Mouse (Mus musculus) myocyte (in vitro differentiated cells): ENCODE data around the gene Ercc4. TPM values are rescaled to one million over a fixed set of nuclear protein-coding genes. Genes with fewer than 3 reads are reported as not detected.
A peak's percentile ranks its signal among the peaks of the same experiment; 100 is the strongest.

Experiments
- H3K27me3 ChIP-seq: one replicate; pipeline ENCODE4 v1.6.1; 2011; ENCODE audit not compliant: control insufficient read depth, insufficient read depth, insufficient read length
- H3K36me3 ChIP-seq: one replicate; pipeline ENCODE4 v1.6.1; 2011; ENCODE audit not compliant: control insufficient read depth, insufficient read depth
- H3K4me2 ChIP-seq: one replicate; pipeline ENCODE4 v1.6.1; 2011; ENCODE audit warnings: low read depth, control low read depth
- H3K4me3 ChIP-seq: one replicate; pipeline ENCODE4 v1.5.1; 2011; ENCODE audit warnings: mild to moderate bottlenecking, control low read depth, moderate library complexity
- H3K79me2 ChIP-seq: one replicate; pipeline ENCODE4 v1.6.1; 2011; ENCODE audit not compliant: control insufficient read depth, insufficient read depth
- H3ac ChIP-seq: one replicate; pipeline ENCODE4 v1.6.1; 2011; ENCODE audit not compliant: control insufficient read depth, insufficient read length
- CEBPB ChIP-seq: IDR thresholded peaks from 2 replicates; pipeline ENCODE4 v1.6.1; 2011; ENCODE audit warnings: mild to moderate bottlenecking, moderate library complexity; ENCODE audit not compliant: poor library complexity, insufficient read depth, severe bottlenecking
- E2F4 ChIP-seq: IDR thresholded peaks from one replicate; pipeline ENCODE4 v1.6.1; 2011; ENCODE audit warnings: mild to moderate bottlenecking, control low read depth, moderate library complexity; ENCODE audit not compliant: insufficient read depth
- MAX ChIP-seq: IDR thresholded peaks from one replicate; pipeline ENCODE4 v1.6.1; 2011; ENCODE audit warnings: low read depth, mild to moderate bottlenecking, control low read depth
- MYOD1 ChIP-seq, 3 experiments: IDR thresholded peaks; one replicate each; pipeline ENCODE4 v1.6.1; 2011; ENCODE audit warnings: control low read depth in 2 of 3, low read depth in 2 of 3, mild to moderate bottlenecking in 2 of 3, moderate library complexity in 1 of 3; ENCODE audit not compliant: insufficient read length in 2 of 3, control insufficient read depth in 1 of 3
- MYOG ChIP-seq, 3 experiments: IDR thresholded peaks; one replicate each; pipeline ENCODE4 v1.6.1; 2011; ENCODE audit warnings: control low read depth in 2 of 3, low read depth in 2 of 3, mild to moderate bottlenecking in 2 of 3; ENCODE audit not compliant: insufficient read length in 2 of 3, control insufficient read depth in 1 of 3, insufficient read depth in 1 of 3
- POLR2A ChIP-seq: IDR thresholded peaks from one replicate; pipeline ENCODE4 v1.6.1; 2011; ENCODE audit warnings: low read depth, mild to moderate bottlenecking, control low read depth, moderate library complexity; ENCODE audit not compliant: insufficient read length
- POLR2AphosphoS2 ChIP-seq: IDR thresholded peaks from one replicate; pipeline ENCODE4 v1.6.1; 2011; ENCODE audit warnings: low read depth, control low read depth; ENCODE audit not compliant: insufficient read length
- REST ChIP-seq: IDR thresholded peaks from one replicate; pipeline ENCODE4 v1.6.1; 2011; ENCODE audit warnings: mild to moderate bottlenecking, control low read depth, moderate library complexity; ENCODE audit not compliant: insufficient read depth, insufficient read length
- SRF ChIP-seq: IDR thresholded peaks from one replicate; pipeline ENCODE4 v1.6.1; 2011; ENCODE audit warnings: low read depth; ENCODE audit not compliant: control insufficient read depth, insufficient read length
- TCF12 ChIP-seq: IDR thresholded peaks from one replicate; pipeline ENCODE4 v1.6.1; 2011; ENCODE audit warnings: mild to moderate bottlenecking, control low read depth; ENCODE audit not compliant: poor library complexity, insufficient read depth, severe bottlenecking
- TCF3 ChIP-seq: IDR thresholded peaks from one replicate; pipeline ENCODE4 v1.6.1; 2011; ENCODE audit warnings: low read depth, control low read depth; ENCODE audit not compliant: insufficient read length
- USF1 ChIP-seq: IDR thresholded peaks from one replicate; pipeline ENCODE4 v1.6.1; 2011; ENCODE audit warnings: low read depth, mild to moderate bottlenecking, control low read depth, moderate library complexity
- polyA plus RNA-seq: library from polyadenylated mRNA; unstranded; fragments of >200 nt; fragmentation: generic; extraction: Trizol; gene quantifications from one replicate; pipeline ENCODE4 v1.2.1, GENCODE M21; 2012; ENCODE audit warnings: missing spikeins

Gene Ercc4
- polyA plus RNA-seq, 1 experiment = 6.1 TPM

GRCm38 (mm10) chr16:13153215-13153614 lies 43.7 kb downstream of the Ercc4 start:
- Histone ChIP-seq H3K4me2 (no peak overlapping the region), H3K4me3 (no peak overlapping the region), H3K36me3 (no peaks in the 10 kb centered on the region), H3ac (no peak overlapping the region), H3K27me3 (no peaks in the 10 kb centered on the region), H3K79me2 (no peaks in the 10 kb centered on the region)
- no peak for TF ChIP-seq MAX
- TF ChIP-seq CEBPB = no peak
- no peak for TF ChIP-seq POLR2AphosphoS2

- H3ac ChIP-seq = no peak overlapping the region
- H3K36me3 ChIP-seq = no peaks in the 10 kb centered on the region
- no peak overlapping the region for H3K4me2 ChIP-seq
- no peaks in the 10 kb centered on the region for H3K79me2 ChIP-seq
- TF ChIP-seq MYOD1 (IDR thresholded peaks at IDR 0.05; ENCODE audit: control insufficient read depth in 1 of 3, insufficient read length in 2 of 3, low read depth in 2 of 3) = no peak
- TF ChIP-seq MYOG (IDR thresholded peaks at IDR 0.05; ENCODE audit: control insufficient read depth in 1 of 3, insufficient read depth in 1 of 3, insufficient read length in 2 of 3, low read depth in 2 of 3) = no peak
- TF ChIP-seq CEBPB = no peak
- TF ChIP-seq TCF3 = no peak
- no peak for TF ChIP-seq E2F4
- TF ChIP-seq REST = no peak
- no peak for TF ChIP-seq TCF12
- TF ChIP-seq SRF = no peak
- H3K27me3 ChIP-seq = no peaks in the 10 kb centered on the region
- H3K4me3 ChIP-seq = no peak overlapping the region
These were observed 44.9 kb downstream of the Ercc4 start for GRCm38 (mm10) chr16:13154352-13154751.

DNA sequence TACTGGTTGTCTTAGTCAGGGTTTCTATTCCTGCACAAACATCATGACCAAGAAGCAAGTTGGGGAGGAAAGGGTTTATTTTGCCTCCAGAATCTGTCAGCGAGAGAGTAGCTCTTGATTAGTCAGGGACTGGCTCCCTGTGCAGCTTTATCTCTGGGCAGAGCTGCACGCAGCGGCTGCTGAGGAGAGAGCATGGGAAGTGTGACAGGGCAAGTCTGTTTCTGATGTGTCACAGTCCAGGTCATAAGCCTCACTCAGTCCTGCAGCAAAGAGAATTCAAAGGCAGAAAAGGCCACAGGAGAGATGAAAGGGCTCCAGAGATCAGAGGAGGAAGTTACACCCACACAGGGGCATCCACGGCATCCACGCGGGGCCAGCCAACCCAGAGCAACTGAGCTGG lies 47.8 kb downstream of the Ercc4 start:
- no peak overlapping the region for H3ac ChIP-seq
- H3K36me3 ChIP-seq = no peaks in the 10 kb centered on the region
- H3K79me2 ChIP-seq = no peaks in the 10 kb centered on the region
- TF ChIP-seq TCF12 (no peak), E2F4 (no peak), POLR2AphosphoS2 (no peak), MYOD1 (IDR thresholded peaks at IDR 0.05; ENCODE audit: control insufficient read depth in 1 of 3, insufficient read length in 2 of 3, low read depth in 2 of 3) (no peak), USF1 (no peak), CEBPB (no peak), REST (no peak), SRF (no peak), TCF3 (no peak), POLR2A (no peak), MYOG (IDR thresholded peaks at IDR 0.05; ENCODE audit: control insufficient read depth in 1 of 3, insufficient read depth in 1 of 3, insufficient read length in 2 of 3, low read depth in 2 of 3) (no peak), MAX (no peak)
- H3K27me3 ChIP-seq = no peaks in the 10 kb centered on the region
- H3K4me3 ChIP-seq = no peak overlapping the region
- no peak overlapping the region for H3K4me2 ChIP-seq

DNA sequence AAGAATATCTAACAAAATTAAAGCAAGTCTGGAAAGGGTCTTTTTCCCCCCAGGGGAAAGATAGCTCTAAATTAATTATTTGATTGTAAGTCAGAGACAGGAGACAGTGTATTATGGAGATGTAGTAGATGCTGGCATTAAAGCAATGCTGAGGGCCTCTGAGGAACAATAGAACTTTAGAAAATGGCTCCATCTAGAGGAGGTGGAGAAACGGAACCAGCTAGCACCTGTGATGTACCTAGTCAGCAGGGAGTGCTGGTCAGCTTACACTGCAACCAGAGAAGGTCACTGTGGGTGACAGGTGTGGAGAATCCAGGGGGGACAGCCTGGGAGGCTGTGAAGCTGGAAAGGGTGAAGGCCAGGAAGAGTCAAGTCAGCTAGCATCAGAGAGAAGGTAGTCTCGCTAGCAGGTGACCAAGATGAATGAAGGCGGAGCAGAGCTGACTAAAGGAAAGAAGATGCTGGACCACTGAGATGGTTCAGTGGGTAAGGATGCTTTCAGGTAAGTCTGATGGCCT lies 48.7 kb downstream of the Ercc4 start:
- no peak overlapping the region for H3K4me2 ChIP-seq
- H3ac ChIP-seq = no peak overlapping the region
- H3K36me3 ChIP-seq = no peaks in the 10 kb centered on the region
- no peak overlapping the region for H3K4me3 ChIP-seq
- H3K27me3 ChIP-seq = no peaks in the 10 kb centered on the region
- TF ChIP-seq MYOD1 (IDR thresholded peaks at IDR 0.05; ENCODE audit: control insufficient read depth in 1 of 3, insufficient read length in 2 of 3, low read depth in 2 of 3) (peak in 1 of 3 experiments; percentile 21), E2F4 (no peak), TCF12 (no peak)
- no peaks in the 10 kb centered on the region for H3K79me2 ChIP-seq

DNA sequence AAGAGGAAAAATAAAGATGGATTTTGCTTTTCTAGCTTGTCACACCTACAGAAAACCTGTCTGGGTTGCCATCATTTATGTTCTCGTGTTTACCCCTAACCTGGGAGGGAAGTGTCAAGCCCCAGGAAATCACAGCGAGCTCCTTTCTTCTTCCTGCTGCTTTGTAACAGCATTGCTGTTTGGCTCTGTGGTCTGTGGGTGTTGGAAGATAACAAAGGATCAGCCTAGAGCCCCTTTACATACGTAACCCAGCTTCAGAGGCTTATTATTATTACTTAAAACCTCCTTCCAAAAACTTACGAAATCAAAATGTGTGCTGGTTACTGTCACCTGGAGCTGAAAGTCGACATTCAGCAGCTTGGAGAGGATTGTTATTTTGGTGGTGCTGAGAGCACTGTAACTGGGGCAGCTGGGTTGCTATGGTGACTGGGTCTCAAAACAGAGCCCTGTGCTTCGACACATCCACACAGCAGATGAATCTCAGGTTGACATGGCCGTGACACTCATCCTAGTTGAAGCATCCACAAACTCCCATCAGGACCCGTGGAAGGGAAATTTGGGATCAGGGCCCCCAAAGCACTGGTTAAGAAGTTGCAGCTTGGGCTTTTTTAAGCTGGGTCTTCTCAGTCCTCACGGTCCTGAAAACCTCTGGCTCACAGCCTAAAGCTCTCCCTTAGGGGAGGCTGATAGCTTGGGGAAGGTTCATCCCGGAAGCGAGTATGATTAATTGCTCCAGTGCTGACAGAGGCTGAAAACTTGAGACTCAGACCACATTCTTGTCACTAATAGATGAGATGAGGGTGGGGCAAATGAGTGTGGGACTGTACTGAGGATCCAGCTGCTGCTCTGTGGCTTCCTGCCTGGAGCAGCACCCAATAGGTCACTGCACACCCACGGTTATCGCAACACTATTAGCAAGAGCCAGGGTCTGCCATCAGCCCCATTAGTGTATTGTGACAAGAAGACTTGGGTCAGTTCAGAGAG lies 49.7 kb downstream of the Ercc4 start:
- Histone ChIP-seq H3K79me2 (no peaks in the 10 kb centered on the region), H3K4me2 (peak overlapping the region; percentile 79), H3K36me3 (no peaks in the 10 kb centered on the region), H3K4me3 (peak overlapping the region; percentile 3), H3K27me3 (no peaks in the 10 kb centered on the region), H3ac (no peak overlapping the region)
- no peak for TF ChIP-seq MAX
- peak in 2 of 3 experiments; percentile 76 to 92 for TF ChIP-seq MYOD1 (IDR thresholded peaks at IDR 0.05; ENCODE audit: control insufficient read depth in 1 of 3, insufficient read length in 2 of 3, low read depth in 2 of 3)
- no peak for TF ChIP-seq E2F4
- TF ChIP-seq POLR2A = no peak
- TF ChIP-seq USF1 = no peak
- no peak for TF ChIP-seq CEBPB
- TF ChIP-seq POLR2AphosphoS2 = no peak
- no peak for TF ChIP-seq TCF12
- no peak for TF ChIP-seq TCF3
- TF ChIP-seq REST = no peak
- TF ChIP-seq MYOG (IDR thresholded peaks at IDR 0.05; ENCODE audit: control insufficient read depth in 1 of 3, insufficient read depth in 1 of 3, insufficient read length in 2 of 3, low read depth in 2 of 3) = peak in 2 of 3 experiments; percentile 23 to 77
